Mouse (Mus musculus): ENCODE results near the gene Hist2h2ac. TPM values are rescaled to one million over a fixed set of nuclear protein-coding genes. Genes with fewer than 3 reads are reported as not detected.

Hist2h2ac gene
- polyA plus RNA-seq, 1 experiment: 8.5 TPM

Other genes with a start within 250 kb of the Hist2h2ac start
- 85.7 and 240 TPM in 2 replicates for gene Plekho1, start 224.9 kb downstream of the Hist2h2ac start, polyA plus RNA-seq (2012; ENCODE audit: low replicate concordance)
- 4.6 and 7.9 TPM in 2 replicates for gene Vps45, start 162.4 kb downstream of the Hist2h2ac start, polyA plus RNA-seq (2012; ENCODE audit: low replicate concordance)
- gene Otud7b, start 116.4 kb downstream of the Hist2h2ac start, polyA plus RNA-seq (2012; ENCODE audit: low replicate concordance): 10.2 and 10.8 TPM in 2 replicates
- gene Mtmr11, start 58.9 kb downstream of the Hist2h2ac start, polyA plus RNA-seq (2012; ENCODE audit: low replicate concordance): 0.05 TPM in 1 of 2 replicates, not detected in the other
- 1,248 and 1,630 TPM in 2 replicates for gene Sf3b4, start 48.5 kb downstream of the Hist2h2ac start, polyA plus RNA-seq (2012; ENCODE audit: low replicate concordance)
- gene Sv2a, start 39.7 kb downstream of the Hist2h2ac start, polyA plus RNA-seq (2012; ENCODE audit: low replicate concordance): 0.30 and 0.48 TPM in 2 replicates
- 39.2 and 106 TPM in 2 replicates for gene Bola1, start 1.2 kb downstream of the Hist2h2ac start, polyA plus RNA-seq (2012; ENCODE audit: low replicate concordance)
- gene Hist2h2ab, start 1.0 kb downstream of the Hist2h2ac start, polyA plus RNA-seq (2012; ENCODE audit: low replicate concordance): 1.3 TPM in 1 of 2 replicates, not detected in the other
- gene Hist2h2be, start 239 bp upstream of the Hist2h2ac start, polyA plus RNA-seq (2012; ENCODE audit: low replicate concordance): 0.61 and 1.7 TPM in 2 replicates
- 71.6 and 90.2 TPM in 2 replicates for gene Hist2h3c2, start 18.2 kb upstream of the Hist2h2ac start, polyA plus RNA-seq (2012; ENCODE audit: low replicate concordance)
- 29.7 and 84.3 TPM in 2 replicates for gene Hist2h2aa2, start 19.4 kb upstream of the Hist2h2ac start, polyA plus RNA-seq (2012; ENCODE audit: low replicate concordance)
- 4.9 and 17.3 TPM in 2 replicates for gene Hist2h2aa1, start 24.6 kb upstream of the Hist2h2ac start, polyA plus RNA-seq (2012; ENCODE audit: low replicate concordance)
- gene Hist2h3c1, start 25.8 kb upstream of the Hist2h2ac start, polyA plus RNA-seq (2012; ENCODE audit: low replicate concordance): not detected in 2 replicates
- gene Hist2h4, start 42.4 kb upstream of the Hist2h2ac start, polyA plus RNA-seq (2012; ENCODE audit: low replicate concordance): 5.5 and 6.0 TPM in 2 replicates
- 114 and 122 TPM in 2 replicates for gene Hist2h3b, start 47.8 kb upstream of the Hist2h2ac start, polyA plus RNA-seq (2012; ENCODE audit: low replicate concordance)
- 0.65 and 5.5 TPM in 2 replicates for gene Hist2h2bb, start 48.9 kb upstream of the Hist2h2ac start, polyA plus RNA-seq (2012; ENCODE audit: low replicate concordance)
- gene Fcgr1, start 73.1 kb upstream of the Hist2h2ac start, polyA plus RNA-seq (2012; ENCODE audit: low replicate concordance): 0.43 and 0.52 TPM in 2 replicates
- not detected in 2 replicates for gene BC107364, start 231.4 kb upstream of the Hist2h2ac start, polyA plus RNA-seq (2012; ENCODE audit: low replicate concordance)

Measured in leukemia stem cell, adult 10-12 weeks (primary cell).